Mouse (Mus musculus): Measurements from ENCODE around the gene Lrba.

DNA sequence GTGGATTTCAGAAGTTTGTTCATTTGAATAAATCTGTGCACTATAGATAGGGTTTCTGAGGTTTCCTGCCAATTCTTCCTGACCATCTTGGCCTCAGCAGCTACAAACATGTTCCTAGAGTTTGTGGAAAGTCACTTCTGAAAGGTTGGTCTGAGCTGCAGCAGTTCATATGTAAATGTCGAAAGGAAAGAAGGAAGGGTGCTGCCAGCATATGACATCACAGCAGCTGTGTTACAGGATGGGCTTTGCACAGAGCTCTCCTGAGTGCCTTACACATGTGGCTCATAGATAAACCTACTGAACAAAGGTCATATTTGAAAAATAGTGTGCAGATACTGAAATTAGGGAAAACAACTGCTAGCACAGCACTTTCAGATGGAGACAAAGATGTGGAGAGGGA, 411.5 kb downstream of the Lrba start:
- TF ChIP-seq CTCF (IDR thresholded peaks at IDR 0.05; ENCODE audit: low read depth) (no peak), EP300 (IDR thresholded peaks at IDR 0.05; ENCODE audit: low read depth) (no peak)
